Mouse (Mus musculus) c-Kit-negative CD71-positive TER-119-positive erythroid progenitor cells, embryonic 14.5 days (primary cell): Measurements from ENCODE around the gene Cyb5d1.

Experiments
- DNase-seq: peaks from one replicate; pipeline ENCODE4 v3.0.0-alpha.2; 2013; ENCODE audit warnings: low read depth, low spot score

Cyb5d1 gene

GRCm38 (mm10) chr11:69416509-69416908, 21.1 kb upstream of the Cyb5d1 start:
- DNase-seq: no peak

GRCm38 (mm10) chr11:69415668-69416451, 20.4 kb upstream of the Cyb5d1 start:
- DNase-seq: no peak

- DNase-seq: no peak
Measured at GRCm38 (mm10) chr11:69415327-69415667, 19.9 kb upstream of the Cyb5d1 start.

- no peak for DNase-seq
Measured at GRCm38 (mm10) chr11:69414421-69415326, 19.2 kb upstream of the Cyb5d1 start.

- no peak for DNase-seq
Measured at GRCm38 (mm10) chr11:69413221-69414181, 18.1 kb upstream of the Cyb5d1 start, which contains the start of gene Kdm6b. Gene Kdm6b, minus strand, starts transcription at chr11:69413675.

GRCm38 (mm10) chr11:69412548-69412947, 17.1 kb upstream of the Cyb5d1 start:
- DNase-seq: no peak

GRCm38 (mm10) chr11:69411538-69412203, 16.2 kb upstream of the Cyb5d1 start:
- DNase-seq: no peak

- DNase-seq: peak; percentile 84
Measured at GRCm38 (mm10) chr11:69411073-69411535, 15.7 kb upstream of the Cyb5d1 start.

GRCm38 (mm10) chr11:69410310-69411072, 15.1 kb upstream of the Cyb5d1 start:
- DNase-seq: no peak

GRCm38 (mm10) chr11:69410045-69410309, 14.5 kb upstream of the Cyb5d1 start:
- no peak for DNase-seq

- DNase-seq: peak; percentile 62
Measured at GRCm38 (mm10) chr11:69409378-69410044, 14.1 kb upstream of the Cyb5d1 start.

- DNase-seq: peak; percentile 84
Measured at GRCm38 (mm10) chr11:69408541-69409377, 13.3 kb upstream of the Cyb5d1 start.

- DNase-seq: no peak
Measured at GRCm38 (mm10) chr11:69407724-69408004, 12.2 kb upstream of the Cyb5d1 start.

- DNase-seq: no peak
Measured at GRCm38 (mm10) chr11:69406867-69407723, 11.7 kb upstream of the Cyb5d1 start.

GRCm38 (mm10) chr11:69406282-69406681, 10.9 kb upstream of the Cyb5d1 start:
- no peak for DNase-seq

GRCm38 (mm10) chr11:69405397-69406200, 10.2 kb upstream of the Cyb5d1 start:
- DNase-seq: no peak
